Mouse (Mus musculus) neural tube, embryonic 15.5 days (tissue): ENCODE data around the gene Dnm3. TPM values are rescaled to one million over a fixed set of nuclear protein-coding genes. Genes with fewer than 3 reads are reported as not detected.
"Not testable (repeated sequence)": the region's sequence is repeated elsewhere in the genome, so short reads cannot be mapped to it uniquely, and the experiment has no call there.

Source experiments
- ATAC-seq: fragments of 200-750 bp; cut with Nextera tagmentation; 2 replicates; pipeline ENCODE4 v1.8.0; 2017; ENCODE audit warnings: mild to moderate bottlenecking, moderate TSS enrichment, moderate library complexity; ENCODE audit not compliant: low FRiP score
- H3K27ac ChIP-seq: fragments of 300-500 bp; sonication (generic); replicated peaks from 2 replicates; pipeline ENCODE4 v1.5.1; 2015; ENCODE audit warnings: mild to moderate bottlenecking, inconsistent platforms
- H3K27me3 ChIP-seq: fragments of 300-500 bp; sonication (generic); replicated peaks from 2 replicates; pipeline ENCODE4 v1.6.1; 2015; ENCODE audit warnings: inconsistent platforms
- H3K36me3 ChIP-seq: fragments of 300-500 bp; sonication (generic); 2 replicates; pipeline ENCODE4 v1.6.1; 2015; ENCODE audit warnings: inconsistent platforms
- H3K4me1 ChIP-seq: fragments of 300-500 bp; sonication (generic); 2 replicates; pipeline ENCODE4 v1.6.1; 2015; ENCODE audit warnings: inconsistent platforms
- H3K4me2 ChIP-seq: fragments of 300-500 bp; sonication (generic); 2 replicates; pipeline ENCODE4 v1.6.1; 2015; ENCODE audit warnings: inconsistent platforms, mild to moderate bottlenecking, moderate library complexity
- H3K4me3 ChIP-seq: fragments of 300-500 bp; sonication (generic); replicated peaks from 2 replicates; pipeline ENCODE4 v1.5.1; 2015; ENCODE audit warnings: mild to moderate bottlenecking, inconsistent platforms
- H3K9ac ChIP-seq: fragments of 300-500 bp; sonication (generic); replicated peaks from 2 replicates; pipeline ENCODE4 v1.6.1; 2015; ENCODE audit warnings: mild to moderate bottlenecking, inconsistent platforms
- H3K9me3 ChIP-seq: fragments of 300-500 bp; sonication (generic); replicated peaks from 2 replicates; pipeline ENCODE4 v1.6.1; 2016; ENCODE audit warnings: inconsistent platforms
- whole genome bisulfite sequencing: fragments of 180-500 bp; shearing (Covaris S2); methylation state at CpG from one replicate; pipeline ENCODE4 v1.1.7; 2015; ENCODE audit warnings: mixed read lengths; 5-methylcytosine and 5-hydroxymethylcytosine counted together
- polyA plus RNA-seq: library from polyadenylated mRNA; unstranded; fragments of >200 nt; fragmentation: Nextera tagmentation; extraction: Ambion mirVana; gene quantifications from 2 replicates; pipeline ENCODE4 v1.2.1, GENCODE M21; 2015

Dnm3 gene
- polyA plus RNA-seq, 1 experiment from 2014 or later: 60.8 TPM

- no peak for ATAC-seq
- Histone ChIP-seq H3K36me3 (no peaks in the 10 kb centered on the region), H3K4me2 (no peak overlapping the region), H3K4me3 (no peak overlapping the region), H3K27me3 (no peaks in the 10 kb centered on the region), H3K9ac (no peak overlapping the region), H3K9me3 (no peaks in the 10 kb centered on the region), H3K27ac (no peak overlapping the region), H3K4me1 (0 out of 2 replicates have a peak, but pooled peaks cover 8% of the 10 kb centered on the region)
- WGBS: 78% methylated on average over 6 of the region's 6 CpGs
Observed at GRCm38 (mm10) chr1:162422826-162423225, 55.0 kb downstream of the Dnm3 start.

GRCm38 (mm10) chr1:162413791-162414190 is 64.0 kb downstream of the Dnm3 start:
- Histone ChIP-seq H3K9me3 (no peaks in the 10 kb centered on the region), H3K27ac (no peak overlapping the region)
- no peak for ATAC-seq

GRCm38 (mm10) chr1:162412787-162413429 is 64.9 kb downstream of the Dnm3 start:
- Histone ChIP-seq H3K4me1 (peaks cover 39% of the 10 kb centered on the region), H3K9ac (no peak overlapping the region), H3K27ac (0 out of 2 replicates have a peak overlapping the region, but pooled peaks have one; percentile 33), H3K36me3 (no peaks in the 10 kb centered on the region), H3K9me3 (no peaks in the 10 kb centered on the region), H3K4me2 (peak overlapping the region; percentile 11; the same call in 1 of the 2 replicates), H3K27me3 (no peaks in the 10 kb centered on the region), H3K4me3 (no peak overlapping the region)
- ATAC-seq: no peak
- 24% methylated on average over 7 of the region's 7 CpGs for WGBS

More at GRCm38 (mm10) chr1:162413791-162414190, 64.0 kb downstream of the Dnm3 start:
- peaks cover 39% of the 10 kb centered on the region for H3K4me1 ChIP-seq
- 9% methylated on average over 1 of the region's 1 CpGs for WGBS
- H3K4me3 ChIP-seq: no peak overlapping the region
- H3K9ac ChIP-seq: no peak overlapping the region
- H3K27me3 ChIP-seq: no peaks in the 10 kb centered on the region
- no peaks in the 10 kb centered on the region for H3K36me3 ChIP-seq
- no peak overlapping the region for H3K4me2 ChIP-seq

GRCm38 (mm10) chr1:162410207-162410965 is 67.4 kb downstream of the Dnm3 start:
- Histone ChIP-seq H3K27ac (peak overlapping the region; percentile 61), H3K36me3 (no peaks in the 10 kb centered on the region), H3K27me3 (no peaks in the 10 kb centered on the region), H3K4me2 (peak overlapping the region; percentile 17; the same call in 1 of the 2 replicates), H3K9me3 (no peaks in the 10 kb centered on the region), H3K4me1 (peaks cover 32% of the 10 kb centered on the region), H3K4me3 (no peak overlapping the region), H3K9ac (no peak overlapping the region)
- WGBS: 30% methylated on average over 14 of the region's 14 CpGs
- ATAC-seq: peak; percentile 52; the same call in 1 of the 2 replicates

- Histone ChIP-seq H3K9ac (no peak overlapping the region), H3K27ac (peak overlapping the region; percentile 63), H3K27me3 (no peaks in the 10 kb centered on the region), H3K36me3 (no peaks in the 10 kb centered on the region), H3K9me3 (no peaks in the 10 kb centered on the region), H3K4me2 (no peak overlapping the region), H3K4me1 (peaks cover 7% of the 10 kb centered on the region), H3K4me3 (no peak overlapping the region)
- 35% methylated on average over 4 of the region's 4 CpGs for WGBS
- ATAC-seq: peak; percentile 78
Observed at GRCm38 (mm10) chr1:162394549-162394948, 83.3 kb downstream of the Dnm3 start.

- WGBS: 82% methylated on average over 5 of the region's 5 CpGs
- Histone ChIP-seq H3K36me3 (no peaks in the 10 kb centered on the region), H3K9me3 (no peaks in the 10 kb centered on the region), H3K4me1 (peaks cover 2% of the 10 kb centered on the region; the same call in 1 of the 2 replicates), H3K9ac (no peak overlapping the region), H3K27me3 (no peaks in the 10 kb centered on the region), H3K27ac (no peak overlapping the region), H3K4me2 (no peak overlapping the region), H3K4me3 (no peak overlapping the region)
- no peak for ATAC-seq
Observed at GRCm38 (mm10) chr1:162388442-162389165, 89.2 kb downstream of the Dnm3 start.

- not testable (repeated sequence) for H3K27me3 ChIP-seq, H3K4me3 ChIP-seq, H3K9me3 ChIP-seq, H3K4me2 ChIP-seq, ATAC-seq, H3K27ac ChIP-seq, H3K36me3 ChIP-seq, H3K9ac ChIP-seq, H3K4me1 ChIP-seq
- 97% methylated on average over 1 of the region's 1 CpGs for WGBS
Observed at GRCm38 (mm10) chr1:162373068-162373467, 104.8 kb downstream of the Dnm3 start.

GRCm38 (mm10) chr1:162369726-162370125 is 108.1 kb downstream of the Dnm3 start:
- ATAC-seq: no peak
- Histone ChIP-seq H3K4me3 (no peak overlapping the region), H3K9me3 (no peaks in the 10 kb centered on the region), H3K4me1 (no peaks in the 10 kb centered on the region), H3K27me3 (no peaks in the 10 kb centered on the region), H3K9ac (no peak overlapping the region), H3K4me2 (no peak overlapping the region), H3K36me3 (no peaks in the 10 kb centered on the region), H3K27ac (no peak overlapping the region)
- WGBS: 64% methylated on average over 4 of the region's 4 CpGs

GRCm38 (mm10) chr1:162361978-162362377 is 115.9 kb downstream of the Dnm3 start:
- Histone ChIP-seq H3K4me2 (no peak overlapping the region), H3K36me3 (no peaks in the 10 kb centered on the region), H3K9me3 (no peaks in the 10 kb centered on the region), H3K27me3 (no peaks in the 10 kb centered on the region), H3K9ac (no peak overlapping the region), H3K4me1 (peaks cover 28% of the 10 kb centered on the region), H3K27ac (0 out of 2 replicates have a peak overlapping the region, but pooled peaks have one; percentile 29), H3K4me3 (no peak overlapping the region)
- WGBS: 28% methylated on average over 5 of the region's 5 CpGs
- no peak for ATAC-seq

- H3K4me3 ChIP-seq: no peak overlapping the region
- ATAC-seq: peak; percentile 60
- WGBS: 66% methylated on average over 8 of the region's 8 CpGs
- H3K9ac ChIP-seq: no peak overlapping the region
- H3K4me2 ChIP-seq: no peak overlapping the region
- H3K9me3 ChIP-seq: no peaks in the 10 kb centered on the region
- H3K4me1 ChIP-seq: peaks cover 28% of the 10 kb centered on the region
- H3K36me3 ChIP-seq: no peaks in the 10 kb centered on the region
- no peaks in the 10 kb centered on the region for H3K27me3 ChIP-seq
- no peak overlapping the region for H3K27ac ChIP-seq
Observed at GRCm38 (mm10) chr1:162359270-162359669, 118.6 kb downstream of the Dnm3 start.

- H3K4me1 ChIP-seq: peaks cover 28% of the 10 kb centered on the region
- no peak overlapping the region for H3K9ac ChIP-seq
- 0 out of 2 replicates have a peak, but pooled peaks have one; percentile 15 for ATAC-seq
- H3K4me2 ChIP-seq: no peak overlapping the region
- H3K27ac ChIP-seq: no peak overlapping the region
- no peaks in the 10 kb centered on the region for H3K27me3 ChIP-seq
- 36% methylated on average over 8 of the region's 8 CpGs for WGBS
- H3K36me3 ChIP-seq: no peaks in the 10 kb centered on the region
- no peak overlapping the region for H3K4me3 ChIP-seq
- no peaks in the 10 kb centered on the region for H3K9me3 ChIP-seq
Observed at GRCm38 (mm10) chr1:162358036-162358435, 119.8 kb downstream of the Dnm3 start.
